Mouse (Mus musculus): ENCODE measurements around the gene Arhgap25.
"Not testable (repeated sequence)": the region's sequence is repeated elsewhere in the genome, so short reads cannot be mapped to it uniquely, and the experiment has no call there.

The Arhgap25 gene

GRCm38 (mm10) chr6:87532953-87533710, at the start of gene Arhgap25:
TSS of gene Arhgap25 (minus strand) at chr6:87533259.
- DNase-seq (ENCODE audit: low spot score in 2 of 2), result peak; percentile 76 to 79

GRCm38 (mm10) chr6:87582456-87582855, 49.4 kb upstream of the Arhgap25 start:
- DNase-seq (ENCODE audit: low spot score in 2 of 2), result no peak

DNA sequence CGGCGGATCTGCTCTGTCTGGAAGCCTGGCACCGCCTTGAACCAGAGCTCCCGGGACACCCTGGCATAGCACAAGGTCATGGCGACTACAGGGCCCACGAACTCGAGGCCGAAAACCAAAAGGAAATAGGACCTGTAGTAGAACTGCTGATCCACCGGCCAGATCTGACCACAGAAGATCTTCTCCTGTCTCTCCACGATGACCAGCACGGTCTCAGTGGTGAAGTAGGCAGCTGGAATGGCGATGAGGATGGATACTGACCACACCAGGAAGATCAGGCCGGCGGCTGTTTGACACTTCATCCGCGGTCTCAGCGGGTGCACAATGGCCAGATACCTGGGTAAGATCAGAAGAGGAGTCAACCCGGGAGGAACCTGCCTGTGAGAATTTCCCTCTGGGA, 48.5 kb upstream of the Arhgap25 start:
- DNase-seq (ENCODE audit: low spot score in 2 of 2), result no peak

GRCm38 (mm10) chr6:87581071-87581470, 48.0 kb upstream of the Arhgap25 start:
- no peak for DNase-seq (ENCODE audit: low spot score in 2 of 2)

DNA sequence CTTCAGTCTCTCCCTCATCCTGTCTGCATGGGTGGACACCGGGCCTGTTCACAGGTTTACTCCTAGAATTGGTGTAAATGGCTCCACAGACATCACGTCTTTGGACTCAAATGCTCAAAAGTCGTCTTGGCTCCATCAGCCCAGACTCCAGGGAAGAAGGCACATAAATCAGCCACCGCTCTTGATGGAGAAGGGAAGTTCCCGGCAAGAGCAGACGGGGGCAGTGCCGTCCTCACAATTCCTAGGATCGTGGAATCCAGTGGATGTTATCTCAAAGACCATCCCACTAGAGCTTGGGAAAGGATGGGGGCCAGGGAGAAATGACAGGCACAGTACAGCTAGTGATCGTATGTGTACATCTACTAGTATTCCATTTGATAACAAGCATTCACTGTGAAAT, 45.2 kb upstream of the Arhgap25 start:
- DNase-seq (ENCODE audit: low spot score in 2 of 2), result no peak

DNA sequence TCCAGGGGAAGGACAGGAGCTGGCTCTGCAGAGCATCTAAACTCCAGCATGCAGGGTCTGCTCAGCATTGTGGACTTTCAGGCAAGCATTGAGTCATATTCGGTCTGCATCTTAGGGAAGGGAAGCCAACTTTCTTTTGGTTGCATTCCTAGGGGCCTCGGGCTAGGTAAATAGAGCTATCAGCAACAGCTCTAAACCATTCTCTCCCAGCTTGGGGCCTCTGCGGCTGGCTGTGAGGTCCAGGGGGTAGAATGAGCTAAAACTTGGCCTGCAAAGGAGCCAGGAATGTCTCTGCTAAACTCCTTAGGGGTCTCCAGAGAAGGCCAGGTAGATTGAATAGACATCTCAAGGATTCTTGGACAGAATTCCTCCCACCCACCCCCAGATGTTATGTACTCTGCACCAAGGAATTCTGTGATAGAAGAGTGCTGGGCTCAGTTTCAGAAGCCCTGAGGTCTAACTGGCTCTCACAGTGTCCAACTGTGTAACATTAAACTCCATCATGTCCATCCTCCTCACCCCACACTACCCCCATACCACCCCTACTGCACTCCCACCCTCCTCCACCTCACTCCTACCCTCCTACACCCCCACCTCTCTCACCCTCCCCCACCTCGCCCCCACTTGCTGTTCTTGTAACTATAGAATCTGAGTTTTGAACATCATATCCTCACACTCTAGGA, 43.7 kb upstream of the Arhgap25 start:
- DNase-seq (ENCODE audit: low spot score in 2 of 2), result no peak

DNA sequence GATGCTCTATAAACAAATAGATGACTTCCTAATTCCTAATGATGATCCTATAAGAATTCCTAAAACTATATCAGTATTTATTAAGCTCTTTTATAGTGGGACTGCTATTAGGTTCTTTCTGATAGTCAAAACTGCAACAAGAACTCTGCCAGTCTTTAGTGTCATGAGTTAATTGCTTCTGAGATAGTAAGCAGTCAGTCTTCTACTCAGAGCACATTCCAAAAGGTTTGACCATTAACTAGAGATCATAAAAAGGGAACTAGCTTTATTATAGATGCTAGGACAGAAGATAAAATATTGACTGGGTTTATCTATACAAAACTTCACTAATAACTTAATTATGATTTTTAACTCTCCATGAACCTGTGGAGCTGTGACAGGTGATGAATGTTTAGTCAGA, 38.8 kb upstream of the Arhgap25 start:
- DNase-seq (ENCODE audit: low spot score in 2 of 2), result not testable (repeated sequence)

DNA sequence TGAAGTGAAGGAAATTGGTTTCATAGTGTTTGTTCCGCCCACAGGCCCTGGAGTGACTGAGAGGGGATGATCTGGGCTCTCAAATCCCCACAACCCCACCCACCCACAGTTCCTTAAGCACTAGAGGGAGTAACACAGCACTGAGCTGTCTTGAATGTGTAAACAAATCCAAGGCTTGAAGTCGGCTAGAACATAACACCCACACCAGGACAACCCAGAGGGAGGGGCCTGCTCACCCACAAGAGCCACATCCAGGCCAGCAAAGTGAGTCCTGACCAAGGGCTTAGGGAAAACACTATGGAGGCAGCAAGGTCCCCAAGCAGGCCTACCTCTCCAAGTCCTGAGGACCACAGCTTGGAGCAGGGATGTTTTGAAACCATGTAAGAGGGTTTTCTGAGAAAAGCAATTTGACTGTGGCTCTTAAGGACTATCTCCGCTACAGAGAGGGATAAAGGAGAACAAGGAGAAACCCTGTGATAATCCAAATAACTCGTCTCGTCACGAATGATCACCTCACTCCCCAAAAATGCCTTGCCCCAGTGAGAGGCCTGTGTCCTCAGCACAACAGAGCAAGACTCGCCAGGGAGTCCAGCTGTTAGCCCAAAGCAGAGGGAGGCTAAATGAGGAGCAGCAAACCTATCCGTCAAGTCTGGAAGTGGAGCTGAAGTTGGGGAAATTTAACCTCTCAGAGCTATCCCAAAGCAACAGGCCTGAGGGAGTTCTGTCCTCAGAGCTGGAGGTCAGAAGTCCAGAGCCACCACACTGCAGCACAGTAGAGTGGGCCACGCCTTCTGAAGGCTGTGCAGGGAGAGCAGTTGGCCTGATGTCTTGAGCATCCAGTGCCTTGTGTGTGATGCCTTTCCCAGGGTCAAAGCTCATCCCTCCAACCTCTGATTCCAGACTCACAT, 34.9 kb upstream of the Arhgap25 start:
- no peak for DNase-seq (ENCODE audit: low spot score in 2 of 2)

- no peak for DNase-seq (ENCODE audit: low spot score in 2 of 2)
These were observed 32.1 kb upstream of the Arhgap25 start for GRCm38 (mm10) chr6:87565166-87565565.

DNA sequence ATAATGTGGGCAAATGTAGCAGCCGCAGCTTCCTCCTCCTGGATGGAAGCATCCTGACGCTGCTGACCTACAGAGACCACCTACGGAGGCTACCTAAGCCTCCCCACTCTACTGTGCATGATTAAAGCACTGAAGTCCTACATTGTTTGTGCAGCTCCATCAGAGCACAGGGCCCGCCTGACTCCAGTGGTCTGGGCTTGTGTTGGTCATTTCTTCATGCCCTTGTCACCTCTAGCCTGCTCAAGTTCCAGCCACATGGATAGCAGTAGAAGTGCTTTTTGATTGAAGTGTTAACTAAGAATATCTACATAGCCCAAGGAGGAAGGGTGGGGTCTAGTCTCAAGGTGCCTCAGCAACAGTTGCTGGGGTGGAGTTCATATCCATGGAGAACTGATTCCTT, 31.3 kb upstream of the Arhgap25 start:
- no peak for DNase-seq (ENCODE audit: low spot score in 2 of 2)

DNA sequence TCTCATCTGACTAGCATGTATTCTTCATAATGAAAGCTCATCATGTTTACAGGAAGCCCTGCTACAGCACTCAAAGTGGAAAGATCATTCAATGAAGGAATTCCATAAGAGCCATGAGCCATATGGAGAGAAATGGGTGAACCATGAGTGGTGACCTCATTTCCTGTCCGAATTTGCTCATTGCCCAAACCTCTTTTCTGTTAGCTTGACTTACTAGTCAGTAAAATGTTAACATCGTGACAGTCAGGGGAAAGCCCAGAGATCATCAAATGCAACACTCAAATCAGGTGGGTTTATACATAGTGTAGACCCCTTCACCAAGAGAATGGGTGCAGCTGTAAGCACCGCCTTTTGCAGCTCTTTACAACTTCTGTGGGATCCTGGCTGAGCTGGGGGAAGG, 20.7 kb upstream of the Arhgap25 start:
- no peak for DNase-seq (ENCODE audit: low spot score in 2 of 2)

GRCm38 (mm10) chr6:87552054-87552807, 19.2 kb upstream of the Arhgap25 start:
- peak; percentile 91 to 94 for DNase-seq (ENCODE audit: low spot score in 2 of 2)

GRCm38 (mm10) chr6:87547836-87548235, 14.8 kb upstream of the Arhgap25 start:
- DNase-seq (ENCODE audit: low spot score in 2 of 2), result peak; percentile 44 to 54

DNA sequence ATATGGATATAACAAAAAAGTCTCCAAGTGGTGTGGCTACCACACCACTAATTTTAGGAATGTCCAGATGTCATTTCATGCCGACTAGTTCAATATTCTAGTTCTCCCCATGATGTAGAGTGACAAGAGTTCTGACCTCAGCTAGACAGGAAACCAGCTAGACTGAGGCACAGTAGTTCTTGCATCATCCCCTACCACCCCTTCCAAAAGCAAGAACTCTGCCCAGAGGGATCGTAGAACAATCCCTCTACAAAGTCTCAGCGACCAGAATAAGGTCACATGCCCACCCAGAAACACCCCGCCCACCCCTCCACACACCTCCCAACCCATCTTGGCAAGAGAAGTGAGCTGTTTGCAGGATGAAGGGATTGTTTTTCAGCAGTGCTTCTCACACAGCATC, 14.4 kb upstream of the Arhgap25 start:
- no peak for DNase-seq (ENCODE audit: low spot score in 2 of 2)

GRCm38 (mm10) chr6:87545331-87546217, 12.5 kb upstream of the Arhgap25 start:
- no peak for DNase-seq (ENCODE audit: low spot score in 2 of 2)

DNA sequence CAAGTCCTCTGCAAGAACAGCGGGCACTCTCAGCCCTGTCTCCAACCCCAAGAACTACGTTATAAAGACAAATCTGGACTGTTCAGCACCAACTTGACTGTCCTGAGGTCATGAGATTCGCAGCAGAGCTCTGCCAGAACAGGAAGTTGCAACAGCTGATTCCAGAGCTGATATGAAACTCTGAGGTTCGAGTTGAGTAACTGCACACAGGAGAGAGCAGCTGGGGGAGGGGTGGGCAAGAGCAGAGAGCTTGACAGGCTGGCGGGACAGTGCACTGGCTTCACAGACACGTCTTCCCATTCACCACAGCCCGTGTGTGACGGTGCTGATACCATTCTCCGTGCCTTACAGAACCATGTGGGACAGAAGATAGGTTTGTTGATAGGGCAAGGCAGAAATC, 9.0 kb upstream of the Arhgap25 start:
- DNase-seq (ENCODE audit: low spot score in 2 of 2), result peak; percentile 87 to 88

DNA sequence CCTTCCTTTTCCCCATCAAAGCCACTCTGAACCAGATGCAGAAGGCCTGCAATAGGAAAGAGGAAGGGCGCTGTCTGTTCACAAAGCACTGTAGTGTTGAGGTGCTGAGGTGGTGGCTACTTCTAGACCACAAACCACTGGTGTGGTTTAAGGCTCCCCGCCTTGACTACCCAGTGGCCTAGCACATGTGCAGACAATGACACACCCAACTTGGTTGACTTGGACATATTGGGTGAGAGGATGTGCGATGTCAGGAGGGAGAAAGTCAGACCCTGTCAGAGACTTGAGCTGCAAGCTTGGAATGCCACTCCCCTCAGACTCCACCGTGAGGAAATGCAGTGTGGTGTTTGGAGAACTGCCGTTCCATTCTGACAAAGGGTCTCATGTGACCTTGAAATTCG, 8.1 kb upstream of the Arhgap25 start:
- DNase-seq (ENCODE audit: low spot score in 2 of 2), result peak; percentile 89 to 90

- DNase-seq (ENCODE audit: low spot score in 2 of 2), result no peak
These were observed 5.6 kb upstream of the Arhgap25 start for GRCm38 (mm10) chr6:87538376-87539270.

DNA sequence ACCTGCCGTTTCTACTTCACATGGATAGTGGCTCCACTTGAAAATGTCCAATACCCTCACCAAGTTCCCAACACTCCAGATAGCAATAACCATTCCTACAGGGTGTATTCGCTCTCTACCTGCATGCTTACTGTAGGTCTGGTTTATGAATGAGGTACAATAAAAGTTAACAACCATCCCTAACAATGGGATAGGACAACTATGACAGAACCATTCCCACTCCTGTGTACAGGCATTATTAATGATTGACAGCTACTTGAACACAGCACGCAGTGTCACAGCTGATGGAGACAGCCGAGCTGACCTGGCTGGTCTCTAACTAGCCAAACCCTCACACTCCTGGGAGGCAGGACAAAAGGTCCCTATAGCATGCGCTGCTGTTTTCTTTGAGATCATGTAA, 4.6 kb upstream of the Arhgap25 start:
- no peak for DNase-seq (ENCODE audit: low spot score in 2 of 2)
